Mouse (Mus musculus): ENCODE data around the gene St7. TPM values are rescaled to one million over a fixed set of nuclear protein-coding genes. Genes with fewer than 3 reads are reported as not detected.

The St7 gene
- polyA plus RNA-seq (2014; fragmentation: Nextera tagmentation; extraction: Ambion mirVana) = 18.0 and 22.4 TPM in 2 replicates

DNA sequence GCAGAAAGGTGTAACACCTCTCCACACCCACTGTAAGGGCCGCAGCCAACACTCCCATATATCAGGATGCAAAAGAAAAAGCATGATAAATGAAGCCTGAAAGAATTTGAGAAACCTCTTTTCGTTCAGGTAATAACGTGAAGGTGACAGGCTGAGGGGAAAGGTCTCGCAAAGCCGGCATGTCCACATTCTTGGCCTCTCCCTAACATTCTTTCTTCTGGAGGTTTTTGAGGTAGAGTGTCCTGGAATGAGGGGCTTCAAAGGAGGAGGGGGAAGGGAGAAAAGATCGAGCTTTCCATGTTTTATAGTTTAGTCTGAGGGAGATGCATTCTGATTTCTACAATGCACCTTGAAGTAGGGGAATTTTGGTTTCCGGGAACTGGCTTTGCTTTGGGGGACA lies at the start of gene St7:
St7 (plus strand) TSS at position 287 of the 400 bp plus-strand sequence.
- Histone ChIP-seq H3K4me1 (ENCODE audit: control insufficient read depth, insufficient read depth, low read length) (0 out of 2 replicates have a peak, but pooled peaks cover 4% of the 10 kb centered on the region), H3K27ac (ENCODE audit: low read depth, low read length) (peak within 1 kb of the TSS; percentile 79), H3K9ac (ENCODE audit: low read depth, low read length) (peak within 1 kb of the TSS; percentile 82), H3K36me3 (ENCODE audit: control insufficient read depth, insufficient read depth, low read length) (no peaks in the 10 kb centered on the region), H3K4me3 (ENCODE audit: low read length) (peak within 1 kb of the TSS; percentile 77), H3K27me3 (ENCODE audit: control insufficient read depth, insufficient read depth, low read length) (no peaks in the 10 kb centered on the region), H3K4me2 (replicated peaks; ENCODE audit: low read depth, low read length) (peak within 1 kb of the TSS; percentile 76), H3K9me3 (ENCODE audit: control insufficient read depth, low read length) (no peaks in the 10 kb centered on the region)
- 56% methylated on average over 7 of the region's 7 CpGs for WGBS
- no peak for ATAC-seq (ENCODE audit: low FRiP score, low TSS enrichment)

DNA sequence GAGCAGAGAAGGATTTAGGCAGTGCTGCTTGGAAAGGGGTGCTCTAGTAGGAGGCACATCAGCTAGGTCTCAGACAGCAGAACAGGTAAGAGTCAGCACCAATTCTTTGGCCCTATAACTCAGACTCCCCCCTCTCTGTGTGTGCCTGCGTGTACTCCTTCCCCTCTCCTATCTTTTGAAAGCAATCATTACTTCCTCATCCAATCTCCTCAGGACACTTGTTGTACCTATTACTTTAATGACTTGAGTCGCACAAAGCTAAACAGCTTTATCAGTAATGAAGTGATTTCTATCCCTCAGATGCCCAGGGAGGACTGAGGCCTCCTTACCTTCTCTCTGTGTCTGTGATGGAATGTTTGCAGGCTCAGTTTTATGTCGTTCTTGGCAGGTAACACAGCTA lies 46.6 kb upstream of the St7 start:
- Histone ChIP-seq H3K27ac (ENCODE audit: low read depth, low read length) (no peak overlapping the region), H3K9me3 (ENCODE audit: control insufficient read depth, low read length) (no peaks in the 10 kb centered on the region), H3K9ac (ENCODE audit: low read depth, low read length) (no peak overlapping the region), H3K4me2 (replicated peaks; ENCODE audit: low read depth, low read length) (no peak overlapping the region), H3K36me3 (ENCODE audit: control insufficient read depth, insufficient read depth, low read length) (peaks cover 20% of the 10 kb centered on the region; the same call in 1 of the 2 replicates), H3K4me3 (ENCODE audit: low read length) (no peak overlapping the region), H3K4me1 (ENCODE audit: control insufficient read depth, insufficient read depth, low read length) (no peaks in the 10 kb centered on the region), H3K27me3 (ENCODE audit: control insufficient read depth, insufficient read depth, low read length) (no peaks in the 10 kb centered on the region)
- 54% methylated on average over 3 of the region's 3 CpGs for WGBS
- ATAC-seq (ENCODE audit: low FRiP score, low TSS enrichment) = no peak

DNA sequence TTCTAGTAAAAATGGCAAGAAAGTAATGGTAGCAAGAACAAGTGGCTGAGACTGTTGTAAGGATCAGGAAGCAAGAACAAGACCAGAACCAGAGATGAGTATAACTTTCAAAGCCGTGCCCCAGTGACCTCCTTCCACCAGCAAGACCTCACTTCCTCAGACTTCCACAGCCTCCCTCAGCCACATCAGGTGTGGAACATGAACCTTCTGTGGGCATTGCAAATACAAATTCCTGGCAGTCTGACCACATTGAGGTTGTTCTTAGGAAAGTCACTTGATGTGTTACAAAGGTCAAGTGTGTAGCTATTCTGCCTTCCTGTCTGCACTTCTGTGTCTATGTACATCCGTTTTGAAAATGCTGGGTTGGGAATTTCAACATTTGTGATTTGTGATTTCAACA lies 40.6 kb upstream of the St7 start:
- Histone ChIP-seq H3K9ac (ENCODE audit: low read depth, low read length) (no peak overlapping the region), H3K4me2 (replicated peaks; ENCODE audit: low read depth, low read length) (no peak overlapping the region), H3K27me3 (ENCODE audit: control insufficient read depth, insufficient read depth, low read length) (no peaks in the 10 kb centered on the region), H3K27ac (ENCODE audit: low read depth, low read length) (no peak overlapping the region), H3K4me1 (ENCODE audit: control insufficient read depth, insufficient read depth, low read length) (no peaks in the 10 kb centered on the region), H3K4me3 (ENCODE audit: low read length) (no peak overlapping the region), H3K36me3 (ENCODE audit: control insufficient read depth, insufficient read depth, low read length) (peaks cover 52% of the 10 kb centered on the region; the same call in 1 of the 2 replicates), H3K9me3 (ENCODE audit: control insufficient read depth, low read length) (no peaks in the 10 kb centered on the region)
- WGBS = 73% methylated on average over 2 of the region's 2 CpGs
- ATAC-seq (ENCODE audit: low FRiP score, low TSS enrichment) = no peak

DNA sequence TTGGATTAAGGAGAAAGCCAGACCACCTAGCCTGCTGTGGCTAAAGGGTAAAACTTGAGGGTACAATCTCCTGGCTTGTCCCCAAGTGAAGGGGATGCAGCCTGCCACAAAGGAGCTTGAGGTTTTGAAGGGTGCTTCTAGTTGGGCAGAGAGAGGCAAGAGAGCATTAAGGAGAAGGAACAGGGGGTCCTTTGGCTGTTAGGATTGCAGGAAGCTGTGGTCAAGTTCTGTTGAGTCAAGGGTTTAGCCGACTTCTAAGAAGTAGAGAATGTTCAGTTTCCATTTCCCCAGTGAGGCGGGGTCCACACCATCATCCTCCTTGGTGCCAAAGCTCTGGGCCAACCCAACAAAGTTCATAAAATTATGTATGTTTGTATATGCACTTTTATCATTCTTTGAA lies 37.7 kb upstream of the St7 start:
- H3K4me2 ChIP-seq (replicated peaks; ENCODE audit: low read depth, low read length) = no peak overlapping the region
- H3K9ac ChIP-seq (ENCODE audit: low read depth, low read length) = no peak overlapping the region
- ATAC-seq (ENCODE audit: low FRiP score, low TSS enrichment) = no peak
- H3K27me3 ChIP-seq (ENCODE audit: control insufficient read depth, insufficient read depth, low read length) = no peaks in the 10 kb centered on the region
- peaks cover 50% of the 10 kb centered on the region; the same call in 1 of the 2 replicates for H3K36me3 ChIP-seq (ENCODE audit: control insufficient read depth, insufficient read depth, low read length)
- no peak overlapping the region for H3K27ac ChIP-seq (ENCODE audit: low read depth, low read length)
- no peaks in the 10 kb centered on the region for H3K4me1 ChIP-seq (ENCODE audit: control insufficient read depth, insufficient read depth, low read length)
- H3K4me3 ChIP-seq (ENCODE audit: low read length) = no peak overlapping the region
- 93% methylated on average over 2 of the region's 2 CpGs for WGBS
- H3K9me3 ChIP-seq (ENCODE audit: control insufficient read depth, low read length) = no peaks in the 10 kb centered on the region

DNA sequence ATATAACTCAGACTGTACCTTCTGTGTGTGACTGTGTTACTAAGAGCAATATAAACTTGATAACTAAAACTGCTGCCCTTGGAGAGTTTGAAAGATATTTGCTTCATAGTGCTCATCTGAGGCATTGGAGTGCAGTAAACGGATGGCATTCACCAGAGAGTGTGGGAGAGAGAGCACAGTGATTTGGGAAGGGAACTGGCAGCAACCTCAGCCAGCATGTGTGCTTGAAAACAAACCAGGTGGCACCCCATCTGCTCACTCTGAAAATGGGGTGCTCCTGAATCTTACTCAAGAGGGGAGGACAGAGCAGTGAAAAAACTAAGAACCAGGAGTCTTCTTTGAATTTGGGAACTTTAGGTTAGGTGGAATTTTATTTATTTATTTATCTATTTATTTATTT lies 35.4 kb upstream of the St7 start:
- ATAC-seq (ENCODE audit: low FRiP score, low TSS enrichment) = no peak
- Histone ChIP-seq H3K4me2 (replicated peaks; ENCODE audit: low read depth, low read length) (no peak overlapping the region), H3K4me3 (ENCODE audit: low read length) (no peak overlapping the region), H3K36me3 (ENCODE audit: control insufficient read depth, insufficient read depth, low read length) (peaks cover 57% of the 10 kb centered on the region), H3K9ac (ENCODE audit: low read depth, low read length) (no peak overlapping the region), H3K27ac (ENCODE audit: low read depth, low read length) (no peak overlapping the region), H3K9me3 (ENCODE audit: control insufficient read depth, low read length) (no peaks in the 10 kb centered on the region), H3K4me1 (ENCODE audit: control insufficient read depth, insufficient read depth, low read length) (no peaks in the 10 kb centered on the region), H3K27me3 (ENCODE audit: control insufficient read depth, insufficient read depth, low read length) (no peaks in the 10 kb centered on the region)
- WGBS = 81% methylated on average over 1 of the region's 1 CpGs

DNA sequence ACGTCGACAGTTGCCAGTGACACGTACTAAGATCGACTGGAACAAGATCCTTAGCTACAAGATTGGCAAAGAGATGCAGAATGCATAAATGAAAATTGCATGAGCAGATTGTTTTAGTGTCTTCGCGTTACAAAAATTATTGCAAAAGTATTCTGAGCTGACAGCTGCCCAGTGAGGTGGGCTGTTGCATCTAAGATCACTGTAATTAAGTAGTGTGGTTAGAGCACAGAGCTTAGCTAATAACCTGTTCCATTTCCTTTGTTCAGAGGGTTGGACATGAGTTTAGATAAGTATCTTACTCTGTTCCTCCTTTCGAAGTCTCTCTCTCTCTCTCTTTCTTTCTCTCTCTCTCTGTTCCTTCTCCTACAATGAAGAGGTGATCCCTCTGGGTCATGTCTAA lies 27.4 kb upstream of the St7 start:
- Histone ChIP-seq H3K4me3 (ENCODE audit: low read length) (no peak overlapping the region), H3K9ac (ENCODE audit: low read depth, low read length) (no peak overlapping the region), H3K4me2 (replicated peaks; ENCODE audit: low read depth, low read length) (no peak overlapping the region), H3K36me3 (ENCODE audit: control insufficient read depth, insufficient read depth, low read length) (peaks cover 70% of the 10 kb centered on the region), H3K27ac (ENCODE audit: low read depth, low read length) (no peak overlapping the region), H3K27me3 (ENCODE audit: control insufficient read depth, insufficient read depth, low read length) (no peaks in the 10 kb centered on the region), H3K9me3 (ENCODE audit: control insufficient read depth, low read length) (no peaks in the 10 kb centered on the region), H3K4me1 (ENCODE audit: control insufficient read depth, insufficient read depth, low read length) (no peaks in the 10 kb centered on the region)
- no peak for ATAC-seq (ENCODE audit: low FRiP score, low TSS enrichment)
- WGBS = 94% methylated on average over 7 of the region's 7 CpGs

DNA sequence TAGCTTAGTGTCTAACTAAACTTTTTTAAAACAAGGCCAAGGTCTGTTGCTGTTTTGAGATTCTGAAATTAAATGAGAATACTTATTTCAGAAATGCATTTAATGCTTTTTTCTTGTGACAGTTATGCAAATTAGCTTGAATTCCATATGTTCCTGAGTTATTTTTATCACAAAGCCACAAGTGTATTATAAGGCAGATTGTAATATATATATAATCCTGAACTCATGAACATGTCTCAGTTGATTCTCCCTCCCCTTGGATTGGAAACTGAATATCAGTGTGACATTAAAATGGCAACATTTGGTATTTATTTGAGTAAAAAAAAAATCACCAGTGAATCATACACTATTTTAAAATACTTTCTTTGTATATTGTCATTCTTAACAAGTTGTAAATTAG lies 26.7 kb upstream of the St7 start:
- Histone ChIP-seq H3K27me3 (ENCODE audit: control insufficient read depth, insufficient read depth, low read length) (no peaks in the 10 kb centered on the region), H3K4me2 (replicated peaks; ENCODE audit: low read depth, low read length) (no peak overlapping the region), H3K36me3 (ENCODE audit: control insufficient read depth, insufficient read depth, low read length) (peaks cover 65% of the 10 kb centered on the region), H3K9ac (ENCODE audit: low read depth, low read length) (no peak overlapping the region), H3K9me3 (ENCODE audit: control insufficient read depth, low read length) (no peaks in the 10 kb centered on the region), H3K4me3 (ENCODE audit: low read length) (no peak overlapping the region), H3K4me1 (ENCODE audit: control insufficient read depth, insufficient read depth, low read length) (no peaks in the 10 kb centered on the region), H3K27ac (ENCODE audit: low read depth, low read length) (no peak overlapping the region)
- ATAC-seq (ENCODE audit: low FRiP score, low TSS enrichment) = no peak

DNA sequence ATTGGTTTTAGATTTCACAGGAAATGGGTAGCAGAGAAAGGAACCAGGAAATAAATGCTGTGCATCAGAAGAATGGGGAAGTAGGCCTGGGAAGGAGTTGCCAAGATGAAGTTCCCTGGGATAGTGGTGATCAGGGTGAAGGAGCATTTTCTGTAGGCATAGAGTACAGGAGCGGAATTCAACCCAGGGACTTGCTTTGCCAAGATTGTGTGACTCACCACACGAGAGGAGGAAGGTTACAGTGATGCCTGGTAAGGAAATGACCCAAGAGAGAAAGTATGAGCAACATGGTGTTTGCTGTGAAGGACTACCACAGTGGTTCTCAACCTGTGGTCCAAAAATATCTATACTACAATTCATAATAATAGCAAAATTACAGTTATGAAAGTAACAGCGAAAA lies 24.9 kb upstream of the St7 start:
- 94% methylated on average over 3 of the region's 3 CpGs for WGBS
- Histone ChIP-seq H3K27ac (ENCODE audit: low read depth, low read length) (no peak overlapping the region), H3K9me3 (ENCODE audit: control insufficient read depth, low read length) (no peaks in the 10 kb centered on the region), H3K4me2 (replicated peaks; ENCODE audit: low read depth, low read length) (no peak overlapping the region), H3K4me1 (ENCODE audit: control insufficient read depth, insufficient read depth, low read length) (no peaks in the 10 kb centered on the region), H3K27me3 (ENCODE audit: control insufficient read depth, insufficient read depth, low read length) (no peaks in the 10 kb centered on the region), H3K4me3 (ENCODE audit: low read length) (no peak overlapping the region), H3K36me3 (ENCODE audit: control insufficient read depth, insufficient read depth, low read length) (peaks cover 47% of the 10 kb centered on the region), H3K9ac (ENCODE audit: low read depth, low read length) (no peak overlapping the region)
- ATAC-seq (ENCODE audit: low FRiP score, low TSS enrichment) = no peak

DNA sequence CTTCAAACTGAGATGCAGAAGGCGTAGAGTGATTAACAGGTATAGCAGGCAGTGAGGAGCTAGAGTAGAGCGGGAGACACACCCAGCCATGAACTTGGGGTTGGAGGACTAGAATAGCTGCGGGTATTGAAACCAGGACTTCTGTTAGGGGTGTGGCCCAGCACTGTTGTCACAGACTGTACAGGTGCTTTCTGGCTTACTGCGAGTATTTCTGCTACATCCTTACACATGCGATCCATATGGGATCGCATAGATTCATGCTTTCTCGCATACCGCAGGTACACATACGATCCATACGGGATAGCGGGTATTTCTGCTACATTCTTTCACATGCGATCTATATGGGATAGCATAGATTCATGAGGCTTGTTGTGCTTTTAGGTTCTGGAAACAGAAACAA lies 24.4 kb upstream of the St7 start:
- no peak overlapping the region for H3K4me2 ChIP-seq (replicated peaks; ENCODE audit: low read depth, low read length)
- no peak overlapping the region for H3K27ac ChIP-seq (ENCODE audit: low read depth, low read length)
- no peak overlapping the region for H3K4me3 ChIP-seq (ENCODE audit: low read length)
- 98% methylated on average over 12 of the region's 12 CpGs for WGBS
- H3K4me1 ChIP-seq (ENCODE audit: control insufficient read depth, insufficient read depth, low read length) = no peaks in the 10 kb centered on the region
- no peak for ATAC-seq (ENCODE audit: low FRiP score, low TSS enrichment)
- H3K9me3 ChIP-seq (ENCODE audit: control insufficient read depth, low read length) = no peaks in the 10 kb centered on the region
- no peak overlapping the region for H3K9ac ChIP-seq (ENCODE audit: low read depth, low read length)
- peaks cover 42% of the 10 kb centered on the region for H3K36me3 ChIP-seq (ENCODE audit: control insufficient read depth, insufficient read depth, low read length)
- H3K27me3 ChIP-seq (ENCODE audit: control insufficient read depth, insufficient read depth, low read length) = no peaks in the 10 kb centered on the region

DNA sequence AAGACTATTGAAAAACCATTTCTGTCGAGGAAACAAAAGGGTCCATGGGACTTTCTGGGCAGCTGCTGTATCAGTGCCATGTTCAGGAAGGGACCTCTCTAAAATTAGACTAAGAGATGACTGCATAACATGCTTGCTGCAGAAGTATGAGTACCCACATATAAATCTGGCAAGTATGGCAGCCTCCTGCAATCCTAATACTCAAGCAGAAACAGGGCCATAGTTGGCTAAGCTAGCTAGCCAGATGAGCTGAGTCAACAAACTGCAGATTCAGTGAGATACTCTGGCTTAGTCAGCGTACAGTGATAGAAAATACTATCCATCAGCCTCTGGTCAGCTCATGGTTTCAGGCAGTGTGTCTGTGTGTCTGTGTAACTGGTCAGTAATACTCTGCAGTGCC lies 22.9 kb upstream of the St7 start:
- H3K9ac ChIP-seq (ENCODE audit: low read depth, low read length) = no peak overlapping the region
- WGBS = 89% methylated on average over 2 of the region's 2 CpGs
- no peak overlapping the region for H3K4me3 ChIP-seq (ENCODE audit: low read length)
- H3K4me1 ChIP-seq (ENCODE audit: control insufficient read depth, insufficient read depth, low read length) = no peaks in the 10 kb centered on the region
- no peak overlapping the region for H3K4me2 ChIP-seq (replicated peaks; ENCODE audit: low read depth, low read length)
- H3K9me3 ChIP-seq (ENCODE audit: control insufficient read depth, low read length) = no peaks in the 10 kb centered on the region
- H3K36me3 ChIP-seq (ENCODE audit: control insufficient read depth, insufficient read depth, low read length) = peaks cover 31% of the 10 kb centered on the region
- H3K27ac ChIP-seq (ENCODE audit: low read depth, low read length) = no peak overlapping the region
- H3K27me3 ChIP-seq (ENCODE audit: control insufficient read depth, insufficient read depth, low read length) = no peaks in the 10 kb centered on the region
- no peak for ATAC-seq (ENCODE audit: low FRiP score, low TSS enrichment)
